Mouse (Mus musculus) 3T3-L1 (cell line): ENCODE data around the gene Cttnbp2nl.

Experiments used
- DNase-seq: peaks from one replicate; pipeline ENCODE4 v3.0.0-alpha.2; 2015; ENCODE audit warnings: low read depth, low spot score

The Cttnbp2nl gene

GRCm38 (mm10) chr3:105058627-105059513, 5.9 kb upstream of the Cttnbp2nl start:
- DNase-seq = peak; percentile 97

- DNase-seq = peak; percentile 81
Observed at GRCm38 (mm10) chr3:105055666-105056065, 2.7 kb upstream of the Cttnbp2nl start.

- peak; percentile 99 for DNase-seq
Observed at GRCm38 (mm10) chr3:105054952-105055351, 2.0 kb upstream of the Cttnbp2nl start.

GRCm38 (mm10) chr3:105053698-105054001, 704 bp upstream of the Cttnbp2nl start:
- DNase-seq = no peak

- DNase-seq = peak; percentile 44
Observed at GRCm38 (mm10) chr3:105052171-105052936, 592 bp downstream of the Cttnbp2nl start.

- DNase-seq = no peak
Observed at GRCm38 (mm10) chr3:105051103-105051502, 1.8 kb downstream of the Cttnbp2nl start.

- DNase-seq = no peak
Observed at GRCm38 (mm10) chr3:105049848-105050247, 3.1 kb downstream of the Cttnbp2nl start.

- DNase-seq = no peak
Observed at GRCm38 (mm10) chr3:105047616-105048015, 5.3 kb downstream of the Cttnbp2nl start.

GRCm38 (mm10) chr3:105046870-105047269, 6.1 kb downstream of the Cttnbp2nl start:
- DNase-seq = no peak

GRCm38 (mm10) chr3:105043746-105044145, 9.2 kb downstream of the Cttnbp2nl start:
- DNase-seq = no peak

GRCm38 (mm10) chr3:105040983-105041625, 11.8 kb downstream of the Cttnbp2nl start:
- DNase-seq = no peak

- DNase-seq = no peak
Observed at GRCm38 (mm10) chr3:105040002-105040401, 12.9 kb downstream of the Cttnbp2nl start.

GRCm38 (mm10) chr3:105037240-105037770, 15.6 kb downstream of the Cttnbp2nl start:
- DNase-seq = no peak

GRCm38 (mm10) chr3:105036281-105036847, 16.6 kb downstream of the Cttnbp2nl start:
- no peak for DNase-seq

- DNase-seq = no peak
Observed at GRCm38 (mm10) chr3:105023371-105024005, 29.5 kb downstream of the Cttnbp2nl start.

- DNase-seq = no peak
Observed at GRCm38 (mm10) chr3:105019826-105020692, 32.9 kb downstream of the Cttnbp2nl start.

GRCm38 (mm10) chr3:105018783-105019105, 34.2 kb downstream of the Cttnbp2nl start:
- DNase-seq = no peak

GRCm38 (mm10) chr3:105018085-105018782, 34.7 kb downstream of the Cttnbp2nl start:
- no peak for DNase-seq

- no peak for DNase-seq
Observed at GRCm38 (mm10) chr3:105017314-105017713, 35.6 kb downstream of the Cttnbp2nl start.

GRCm38 (mm10) chr3:105016204-105016603, 36.7 kb downstream of the Cttnbp2nl start:
- DNase-seq = no peak
